Mouse (Mus musculus) skeletal muscle tissue, postnatal 0 days (tissue): ENCODE data around the gene Dgkb. TPM values are rescaled to one million over a fixed set of nuclear protein-coding genes. Genes with fewer than 3 reads are reported as not detected.

Source experiments
- polyA plus RNA-seq: library from polyadenylated mRNA; unstranded; fragments of >200 nt; fragmentation: Nextera tagmentation; extraction: Ambion mirVana; gene quantifications from 2 replicates; pipeline ENCODE4 v1.2.1, GENCODE M21; 2015

Dgkb gene
- 0.95 and 1.4 TPM in 2 replicates for polyA plus RNA-seq

DNA sequence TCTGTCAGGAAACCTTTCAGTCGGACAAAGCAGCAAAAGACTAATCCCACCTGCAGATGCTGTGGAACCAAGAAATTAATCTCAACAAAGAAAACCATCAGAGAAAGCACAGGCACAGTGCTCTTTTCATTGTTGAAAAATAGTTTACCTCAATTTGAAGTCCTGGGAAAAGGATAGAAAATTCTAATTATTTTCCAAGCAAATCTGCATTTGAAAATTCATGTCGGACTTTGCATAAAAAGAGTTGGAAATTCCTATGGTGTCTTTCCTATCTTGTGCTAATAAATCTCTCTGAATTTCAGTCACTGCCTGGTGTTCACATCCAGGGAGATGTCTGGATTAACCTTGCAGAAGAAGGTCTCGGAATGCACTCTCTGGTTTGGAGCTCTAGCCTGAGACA lies at the start of gene Dgkb:
Dgkb (plus strand) TSS at position 301 of the 400 bp plus-strand sequence.

